Mouse (Mus musculus) erythroblast, embryonic 14.5 days (primary cell): ENCODE data around the gene Fah.

Source experiments
- GATA1 ChIP-seq: IDR thresholded peaks from 2 replicates; pipeline ENCODE4 v1.6.1; 2012; ENCODE audit warnings: low read length, inconsistent platforms, mixed read lengths
- TAL1 ChIP-seq: IDR thresholded peaks from 3 replicates; pipeline ENCODE4 v1.6.1; 2012; ENCODE audit warnings: low read length, inconsistent platforms, mixed read lengths

- no peak for TF ChIP-seq GATA1
- TF ChIP-seq TAL1, result no peak
Observed at GRCm38 (mm10) chr7:84612445-84612844, 5.9 kb upstream of the Fah start.
